Mouse (Mus musculus) left cerebral cortex, postnatal 36 days (tissue): ENCODE data around the gene Cd28. TPM values are rescaled to one million over a fixed set of nuclear protein-coding genes. Genes with fewer than 3 reads are reported as not detected.

ENCODE experiments used
- total RNA-seq, 2 experiments: library from RNA; stranded (reverse); gene quantifications; 2 replicates each; pipeline ENCODE4 v1.2.3; 2021

The Cd28 gene
- total RNA-seq, 2 experiments from 2014 or later, result 0.20 to 0.27 TPM

Other genes starting within 250 kb of the Cd28 start
- gene Raph1, start 149.7 kb upstream of the Cd28 start, total RNA-seq, result 10 to 100 TPM; 68.4 to 83.6 TPM
- not detected for gene Ctla4, start 170.2 kb downstream of the Cd28 start, total RNA-seq